Mouse (Mus musculus): ENCODE results near the gene Unc5b.

Gene Unc5b

DNA sequence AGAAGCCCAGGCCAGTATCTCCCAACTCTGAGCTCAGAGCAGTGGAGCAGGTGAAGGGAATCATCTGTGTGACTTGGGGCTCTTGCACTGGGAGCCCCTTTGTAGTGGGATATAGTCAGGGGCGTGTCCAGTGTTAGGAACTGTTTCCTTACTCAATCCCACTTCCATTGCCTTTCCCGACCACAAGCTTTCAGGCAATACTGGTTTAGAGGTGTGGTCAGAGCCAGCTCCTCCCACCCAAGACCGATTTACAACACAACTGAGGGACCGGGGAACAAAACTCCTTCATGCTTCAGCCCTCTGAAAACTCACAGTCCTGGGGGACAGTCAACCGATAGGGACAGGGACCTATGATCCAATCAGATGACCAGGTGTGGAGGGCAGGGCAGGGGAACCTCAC lies 110.9 kb downstream of the Unc5b start:
- DNase-seq (ENCODE audit: low spot score): no peak

DNA sequence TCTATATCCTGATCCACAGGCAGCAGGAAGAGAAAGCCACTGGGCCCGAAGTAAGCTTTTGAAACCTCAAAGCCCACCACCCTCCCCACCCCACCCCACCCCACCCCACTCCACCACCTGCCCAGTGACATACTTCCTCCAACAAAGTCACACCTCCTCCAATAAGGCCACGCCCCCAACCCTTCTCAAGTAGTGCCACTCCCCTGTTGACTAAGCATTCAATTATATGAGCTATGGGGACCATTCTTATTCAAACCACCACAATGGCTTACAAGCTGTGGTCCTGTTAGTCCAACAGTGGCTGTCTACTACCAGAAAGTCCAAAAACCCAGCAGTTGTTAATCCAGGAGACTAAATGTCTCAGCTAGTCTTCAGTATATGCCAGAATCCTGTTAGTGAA lies 112.9 kb downstream of the Unc5b start:
- DNase-seq (ENCODE audit: low spot score): no peak

- no peak for DNase-seq (ENCODE audit: low spot score)
Measured at GRCm38 (mm10) chr10:60716449-60716848, 114.9 kb downstream of the Unc5b start.
